Mouse (Mus musculus): ENCODE results near the gene 4430402I18Rik. TPM values are rescaled to one million over a fixed set of nuclear protein-coding genes. Genes with fewer than 3 reads are reported as not detected.
"Not testable (repeated sequence)": the region's sequence is repeated elsewhere in the genome, so short reads cannot be mapped to it uniquely, and the experiment has no call there.

4430402I18Rik gene
- polyA plus RNA-seq (2017; shearing (Covaris generic)): 1 to 10 TPM in 1 of 2 experiments, not detected in 1; 1.6 TPM

- ATAC-seq: no peak
Measured at GRCm38 (mm10) chr19:28967652-28968051, at the start of gene 4430402I18Rik. Gene 4430402I18Rik (minus strand): TSS chr19:28967800.

- ATAC-seq: no peak
Measured at GRCm38 (mm10) chr19:29016786-29017185, 49.2 kb upstream of the 4430402I18Rik start.

- no peak for ATAC-seq
Measured at GRCm38 (mm10) chr19:29016204-29016765, 48.7 kb upstream of the 4430402I18Rik start.

GRCm38 (mm10) chr19:29015410-29016203 lies 48.0 kb upstream of the 4430402I18Rik start:
- ATAC-seq: no peak

GRCm38 (mm10) chr19:29014466-29015055 lies 47.0 kb upstream of the 4430402I18Rik start:
- no peak for ATAC-seq

GRCm38 (mm10) chr19:29011355-29011990 lies 43.9 kb upstream of the 4430402I18Rik start:
- ATAC-seq: no peak

- no peak for ATAC-seq
Measured at GRCm38 (mm10) chr19:29009046-29009445, 41.4 kb upstream of the 4430402I18Rik start.

- no peak for ATAC-seq
Measured at GRCm38 (mm10) chr19:29008069-29008706, 40.6 kb upstream of the 4430402I18Rik start.

- not testable (repeated sequence) for ATAC-seq
Measured at GRCm38 (mm10) chr19:29000321-29000720, 32.7 kb upstream of the 4430402I18Rik start.

- ATAC-seq: no peak
Measured at GRCm38 (mm10) chr19:28997976-28998630, 30.5 kb upstream of the 4430402I18Rik start.

GRCm38 (mm10) chr19:28995366-28995765 lies 27.8 kb upstream of the 4430402I18Rik start:
- ATAC-seq: no peak

GRCm38 (mm10) chr19:28994870-28995269 lies 27.3 kb upstream of the 4430402I18Rik start:
- ATAC-seq: no peak

- no peak for ATAC-seq
Measured at GRCm38 (mm10) chr19:28991391-28991790, 23.8 kb upstream of the 4430402I18Rik start.

- ATAC-seq: peak; percentile 61
Measured at GRCm38 (mm10) chr19:28990590-28991221, 23.1 kb upstream of the 4430402I18Rik start.

- peak; percentile 86 for ATAC-seq
Measured at GRCm38 (mm10) chr19:28990194-28990589, 22.6 kb upstream of the 4430402I18Rik start, which contains the start of gene Cdc37l1. Gene Cdc37l1 (plus strand): TSS chr19:28990352.

GRCm38 (mm10) chr19:28989515-28989914 lies 21.9 kb upstream of the 4430402I18Rik start:
- no peak for ATAC-seq

- ATAC-seq: no peak
Measured at GRCm38 (mm10) chr19:28982617-28983016, 15.0 kb upstream of the 4430402I18Rik start.

- peak; percentile 88 for ATAC-seq
Measured at GRCm38 (mm10) chr19:28974862-28975611, 7.4 kb upstream of the 4430402I18Rik start.

- no peak for ATAC-seq
Measured at GRCm38 (mm10) chr19:28970251-28970650, 2.7 kb upstream of the 4430402I18Rik start.

GRCm38 (mm10) chr19:28969231-28969630 lies 1.6 kb upstream of the 4430402I18Rik start:
- no peak for ATAC-seq

GRCm38 (mm10) chr19:28968178-28968577 lies 578 bp upstream of the 4430402I18Rik start:
- ATAC-seq: no peak
